Mouse (Mus musculus) neural tube, embryonic 11.5 days (tissue): ENCODE results near the gene Itpa. TPM values are rescaled to one million over a fixed set of nuclear protein-coding genes. Genes with fewer than 3 reads are reported as not detected.

Experiments
- ATAC-seq: fragments of 200-750 bp; cut with Nextera tagmentation; 2 replicates; pipeline ENCODE4 v1.8.0; 2017; ENCODE audit warnings: moderate number of reproducible peaks, mild to moderate bottlenecking, moderate TSS enrichment, moderate library complexity; ENCODE audit not compliant: insufficient read depth, low FRiP score, low TSS enrichment
- DNase-seq: peaks from one replicate; pipeline ENCODE4 v3.0.0-alpha.2; 2015; ENCODE audit warnings: low spot score
- H3K27ac ChIP-seq: fragments of 300-500 bp; sonication (generic); 2 replicates; pipeline ENCODE4 v1.5.1; 2014; ENCODE audit warnings: low read depth, mild to moderate bottlenecking, low read length
- H3K27me3 ChIP-seq: fragments of 300-500 bp; sonication (generic); 2 replicates; pipeline ENCODE4 v1.6.1; 2014; ENCODE audit warnings: mild to moderate bottlenecking, low read length, mixed read lengths; ENCODE audit not compliant: control insufficient read depth, insufficient read depth
- H3K36me3 ChIP-seq: fragments of 300-500 bp; sonication (generic); 2 replicates; pipeline ENCODE4 v1.6.1; 2014; ENCODE audit warnings: mild to moderate bottlenecking, low read length, moderate library complexity, mixed read lengths; ENCODE audit not compliant: control insufficient read depth, insufficient read depth
- H3K4me1 ChIP-seq: fragments of 300-500 bp; sonication (generic); 2 replicates; pipeline ENCODE4 v1.6.1; 2014; ENCODE audit warnings: low read length, mixed read lengths; ENCODE audit not compliant: control insufficient read depth, insufficient read depth
- H3K4me2 ChIP-seq: fragments of 300-500 bp; sonication (generic); 2 replicates; pipeline ENCODE4 v1.6.1; 2014; ENCODE audit warnings: low read depth, mild to moderate bottlenecking, moderate library complexity
- H3K4me3 ChIP-seq: fragments of 300-500 bp; sonication (generic); 2 replicates; pipeline ENCODE4 v1.5.1; 2014; ENCODE audit warnings: low read depth, low read length
- H3K9ac ChIP-seq: fragments of 300-500 bp; sonication (generic); 2 replicates; pipeline ENCODE4 v1.6.1; 2014; ENCODE audit warnings: mild to moderate bottlenecking, low read length
- H3K9me3 ChIP-seq: fragments of 300-500 bp; sonication (generic); 2 replicates; pipeline ENCODE4 v1.6.1; 2016; ENCODE audit warnings: low read length; ENCODE audit not compliant: control insufficient read depth
- WGBS: fragments of 180-500 bp; shearing (Covaris S2); extraction: QIAGEN DNeasy Blood & Tissue Kit; methylation state at CpG from one replicate; pipeline ENCODE4 v1.1.7; 2014; 5-methylcytosine and 5-hydroxymethylcytosine counted together
- polyA plus RNA-seq: library from polyadenylated mRNA; unstranded; fragments of >200 nt; fragmentation: Nextera tagmentation; extraction: Ambion mirVana; gene quantifications from 2 replicates; pipeline ENCODE4 v1.2.1, GENCODE M21; 2014

Itpa gene
- polyA plus RNA-seq, 1 experiment from 2014 or later = 144 TPM

DNA sequence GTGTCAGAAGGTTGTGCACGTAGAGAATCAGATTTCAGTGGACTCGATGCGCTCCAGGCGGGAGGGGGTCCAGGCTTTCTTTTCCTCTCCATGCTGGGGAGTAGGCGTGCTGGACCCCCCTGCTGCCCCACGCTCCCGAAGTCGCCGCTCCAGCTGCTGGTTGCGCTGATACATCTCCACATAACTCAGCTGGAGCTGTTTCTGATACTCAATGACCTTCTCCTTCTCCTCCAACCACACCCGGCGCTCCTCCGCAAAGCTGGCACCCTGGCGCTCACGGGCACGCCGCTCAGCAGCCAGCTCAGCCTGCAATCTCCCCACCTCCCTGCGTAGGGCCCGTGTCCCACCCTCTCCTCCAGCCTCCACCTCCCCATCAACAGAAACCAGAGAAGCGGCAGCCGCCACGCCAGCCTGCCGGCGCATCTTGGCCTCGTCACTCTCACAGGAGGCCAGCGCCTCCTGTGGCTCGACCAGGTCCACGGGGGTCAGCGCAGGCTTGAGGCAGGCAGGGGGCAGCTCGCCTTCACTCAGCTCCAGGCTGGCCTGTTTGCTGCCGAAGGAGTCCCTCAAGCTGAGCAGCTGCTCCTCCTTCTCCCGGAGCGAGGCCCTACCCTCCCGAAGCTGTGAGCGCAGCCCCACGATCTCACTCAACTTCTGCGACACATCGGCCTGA lies 32.5 kb upstream of the Itpa start:
- Histone ChIP-seq H3K27me3 (peaks cover 49% of the 10 kb centered on the region), H3K4me1 (peaks cover 15% of the 10 kb centered on the region), H3K9me3 (no peaks in the 10 kb centered on the region), H3K4me2 (peak overlapping the region; percentile 50), H3K27ac (no peak overlapping the region), H3K36me3 (no peaks in the 10 kb centered on the region), H3K9ac (peak overlapping the region; percentile 47), H3K4me3 (peak overlapping the region; percentile 20)
- WGBS = under 1% methylated on average over 38 of the region's 38 CpGs
- no peak; the same call in 1 of the 2 replicates for ATAC-seq
- peak; percentile 52 for DNase-seq

DNA sequence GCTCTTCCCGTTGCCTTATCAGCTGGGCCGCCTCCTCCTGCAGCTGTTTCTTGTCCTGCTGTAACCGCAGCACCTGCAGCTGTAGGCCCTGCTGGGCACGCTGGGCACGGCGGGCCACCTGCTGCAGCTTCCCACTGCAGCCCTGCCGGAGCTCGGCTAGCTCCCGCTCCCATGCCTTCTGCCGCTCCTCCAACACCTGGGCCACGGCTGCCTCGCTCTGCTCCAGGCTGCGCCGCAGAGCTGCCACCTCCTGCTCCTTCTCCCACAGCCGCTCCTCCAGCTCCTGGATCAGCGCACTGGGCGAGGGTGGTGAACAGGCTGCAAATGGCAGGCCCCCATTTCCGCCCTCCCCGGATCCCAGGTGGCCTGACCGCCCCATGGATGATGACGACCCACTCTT lies 31.6 kb upstream of the Itpa start:
- Histone ChIP-seq H3K9me3 (no peaks in the 10 kb centered on the region), H3K4me1 (peaks cover 15% of the 10 kb centered on the region), H3K4me3 (no peak overlapping the region), H3K27me3 (peaks cover 49% of the 10 kb centered on the region), H3K36me3 (no peaks in the 10 kb centered on the region), H3K27ac (no peak overlapping the region), H3K4me2 (no peak overlapping the region), H3K9ac (no peak overlapping the region)
- WGBS = 5% methylated on average over 21 of the region's 21 CpGs
- DNase-seq (no peak), ATAC-seq (no peak)

DNA sequence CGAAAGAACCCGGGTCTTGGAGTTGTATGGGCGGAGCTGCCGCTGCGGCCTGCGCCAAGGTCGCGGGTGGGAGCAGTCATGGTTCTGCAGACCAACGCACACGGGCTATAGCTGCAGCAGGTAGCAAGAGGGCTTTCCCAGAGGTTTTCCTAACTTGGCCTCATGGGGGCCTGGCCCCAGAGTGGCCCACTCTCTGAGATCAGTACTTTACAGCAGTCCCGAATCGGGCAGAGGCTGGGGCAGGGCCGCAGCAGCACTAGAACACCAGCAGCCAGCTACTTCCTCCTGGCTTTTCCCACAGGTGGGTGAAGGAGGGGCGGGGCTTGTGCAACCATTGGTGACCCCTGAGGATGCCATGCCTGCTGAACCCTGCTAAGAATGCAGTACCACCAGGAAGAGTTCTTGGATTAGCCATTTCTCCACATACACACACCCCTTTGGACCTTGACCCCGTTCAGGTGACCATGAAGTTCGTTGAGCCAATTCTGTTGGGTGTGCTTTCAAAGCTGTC lies 29.3 kb upstream of the Itpa start:
- no peaks in the 10 kb centered on the region for H3K36me3 ChIP-seq
- no peak overlapping the region for H3K27ac ChIP-seq
- DNase-seq (no peak), ATAC-seq (no peak)
- H3K4me1 ChIP-seq = peaks cover 20% of the 10 kb centered on the region
- no peak overlapping the region for H3K4me2 ChIP-seq
- peaks cover 49% of the 10 kb centered on the region for H3K27me3 ChIP-seq
- no peak overlapping the region for H3K4me3 ChIP-seq
- WGBS = 28% methylated on average over 16 of the region's 16 CpGs
- no peaks in the 10 kb centered on the region for H3K9me3 ChIP-seq
- no peak overlapping the region for H3K9ac ChIP-seq

DNA sequence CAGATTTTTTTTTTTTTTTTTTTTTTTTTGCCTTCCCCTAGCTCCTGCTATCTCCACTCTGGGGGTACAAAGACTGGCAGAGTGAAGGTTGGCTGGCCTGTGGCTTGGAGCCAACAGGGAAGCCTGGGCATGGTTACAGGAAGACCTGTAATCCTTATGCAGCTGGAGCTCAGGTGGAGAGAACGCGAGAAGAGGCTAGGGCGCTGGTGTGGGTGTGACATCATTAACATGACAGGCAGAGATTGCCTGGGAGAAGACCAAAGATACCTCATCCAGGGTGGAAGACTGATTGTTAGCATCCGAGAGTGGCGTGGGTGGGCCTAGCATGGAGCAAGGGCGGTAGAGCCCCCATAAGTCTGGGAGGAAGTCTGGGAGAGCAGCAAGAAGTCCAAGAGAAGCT lies 28.1 kb upstream of the Itpa start:
- Histone ChIP-seq H3K9ac (no peak overlapping the region), H3K4me1 (peaks cover 17% of the 10 kb centered on the region), H3K27ac (no peak overlapping the region), H3K36me3 (no peaks in the 10 kb centered on the region), H3K4me2 (no peak overlapping the region), H3K27me3 (peaks cover 44% of the 10 kb centered on the region), H3K9me3 (no peaks in the 10 kb centered on the region), H3K4me3 (no peak overlapping the region)
- DNase-seq = no peak
- whole genome bisulfite sequencing = 71% methylated on average over 6 of the region's 6 CpGs
- ATAC-seq = no peak

DNA sequence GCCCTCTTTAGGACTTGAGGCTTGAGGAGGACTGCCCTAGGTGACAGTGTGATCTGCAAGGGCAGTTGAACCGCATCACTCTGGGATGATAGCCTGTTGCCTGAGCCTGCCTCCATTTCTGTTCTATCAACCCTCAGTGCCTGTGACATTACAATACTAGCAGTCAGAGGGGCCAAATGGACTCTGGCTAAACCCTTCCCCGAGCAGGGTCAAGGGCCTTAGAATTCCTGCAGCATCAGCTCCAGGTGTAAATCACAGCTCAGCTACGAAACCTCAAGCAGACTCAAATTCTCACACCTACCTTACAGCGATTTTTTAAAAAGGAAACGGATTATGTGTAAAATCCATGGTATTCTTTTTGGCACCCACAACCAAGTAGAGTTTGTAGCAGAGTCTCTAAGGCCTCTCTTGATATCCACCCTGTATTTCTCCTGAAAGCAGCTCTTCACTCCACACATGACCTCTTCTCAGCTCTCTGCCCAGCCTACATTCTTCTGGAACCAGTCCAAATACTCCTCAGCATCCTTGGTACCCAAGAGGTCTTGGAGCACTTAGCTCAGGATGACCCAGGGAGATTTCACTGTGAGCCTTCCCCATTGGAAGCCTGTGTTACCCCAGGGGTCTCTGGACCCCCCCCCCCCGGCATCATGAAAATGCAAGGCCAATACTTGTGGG lies 25.9 kb upstream of the Itpa start:
- 58% methylated on average over 6 of the region's 6 CpGs for WGBS
- DNase-seq = no peak
- H3K27me3 ChIP-seq = peaks cover 22% of the 10 kb centered on the region
- H3K9me3 ChIP-seq = no peaks in the 10 kb centered on the region
- H3K4me2 ChIP-seq = peak overlapping the region; percentile 97
- peaks cover 4% of the 10 kb centered on the region; the same call in 1 of the 2 replicates for H3K4me1 ChIP-seq
- peak overlapping the region; percentile 65; the same call in 1 of the 2 replicates for H3K4me3 ChIP-seq
- no peak overlapping the region for H3K9ac ChIP-seq
- no peaks in the 10 kb centered on the region for H3K36me3 ChIP-seq
- ATAC-seq = no peak
- H3K27ac ChIP-seq = no peak overlapping the region

DNA sequence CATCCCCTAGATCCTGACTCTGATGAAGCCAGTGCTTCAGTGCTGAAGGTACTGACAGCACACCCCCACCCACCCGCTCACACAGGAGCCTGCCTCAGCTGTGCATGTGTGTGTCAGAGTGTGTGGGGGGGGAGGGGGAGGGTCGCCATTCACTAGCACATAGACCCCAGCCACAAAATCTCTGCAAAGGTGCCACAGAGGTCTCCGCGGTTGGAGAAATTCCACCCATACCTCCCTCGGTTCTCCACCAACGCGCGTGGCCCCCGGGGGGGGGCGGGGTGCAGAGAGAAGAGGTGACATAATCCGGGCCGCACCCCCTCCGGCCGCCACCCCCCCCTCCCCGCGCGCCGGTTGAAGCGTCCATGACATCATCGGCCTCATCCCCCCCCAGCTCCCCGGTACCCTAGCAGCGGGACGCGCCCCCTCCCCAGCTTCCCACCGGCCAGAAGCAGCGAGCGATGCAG lies 25.2 kb upstream of the Itpa start:
- H3K27ac ChIP-seq = no peak overlapping the region
- peak; percentile 27 for DNase-seq
- WGBS = under 1% methylated on average over 18 of the region's 27 CpGs

DNA sequence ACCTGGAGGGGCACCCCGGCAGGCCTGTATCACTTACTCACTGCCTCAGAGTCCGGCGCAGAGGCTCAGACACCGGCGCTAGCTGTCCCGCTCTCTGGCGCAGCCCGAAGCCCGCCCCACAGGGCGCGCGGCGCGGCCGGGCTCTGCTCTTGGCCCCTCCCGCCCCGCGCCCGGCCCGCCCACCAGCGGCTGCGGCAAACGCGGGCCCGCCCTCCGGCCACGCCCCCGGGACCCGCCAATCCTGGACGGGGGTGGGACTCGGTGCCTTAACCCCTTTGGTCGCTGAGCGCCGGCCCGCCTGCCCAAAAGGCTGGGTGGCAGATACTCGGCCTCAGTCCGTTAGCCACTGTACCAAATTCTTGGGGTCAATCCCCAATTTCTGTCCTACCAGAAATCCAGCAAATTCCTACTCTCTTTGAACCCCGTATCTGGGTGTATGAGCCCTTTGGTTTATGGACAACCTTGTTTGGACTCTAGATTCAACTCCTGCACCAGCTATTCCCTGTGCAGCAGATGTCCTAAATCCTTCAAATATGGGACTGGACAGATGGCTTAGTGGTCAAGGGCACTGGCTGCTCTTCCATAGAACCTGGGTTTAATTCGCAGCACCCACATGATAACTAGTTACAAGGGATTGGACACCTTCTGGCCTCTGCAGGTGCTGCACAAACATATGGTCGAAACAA lies 24.6 kb upstream of the Itpa start, which contains the start of gene Lzts3:
TSS of gene Lzts3 (minus strand) at position 120 of the 686 bp plus-strand sequence.
- H3K9me3 ChIP-seq = no peaks in the 10 kb centered on the region
- 3% methylated on average over 40 of the region's 40 CpGs for WGBS
- peak; percentile 95 for DNase-seq
- no peak within 1 kb of the TSS for H3K27ac ChIP-seq
- ATAC-seq = peak; percentile 93
- no peaks in the 10 kb centered on the region for H3K36me3 ChIP-seq
- H3K4me3 ChIP-seq = peak within 1 kb of the TSS; percentile 65
- peak within 1 kb of the TSS; percentile 97 for H3K4me2 ChIP-seq
- H3K4me1 ChIP-seq = peaks cover 4% of the 10 kb centered on the region; the same call in 1 of the 2 replicates
- peak within 1 kb of the TSS; percentile 72 for H3K9ac ChIP-seq
- peaks cover 10% of the 10 kb centered on the region for H3K27me3 ChIP-seq

More for the DNA sequence above, 25.2 kb upstream of the Itpa start:
- peaks cover 4% of the 10 kb centered on the region; the same call in 1 of the 2 replicates for H3K4me1 ChIP-seq
- peak overlapping the region; percentile 65 for H3K4me3 ChIP-seq
- no peaks in the 10 kb centered on the region for H3K36me3 ChIP-seq
- H3K27me3 ChIP-seq = peaks cover 16% of the 10 kb centered on the region
- peak; percentile 66 for ATAC-seq
- no peaks in the 10 kb centered on the region for H3K9me3 ChIP-seq
- H3K9ac ChIP-seq = peak overlapping the region; percentile 72
- H3K4me2 ChIP-seq = peak overlapping the region; percentile 97

DNA sequence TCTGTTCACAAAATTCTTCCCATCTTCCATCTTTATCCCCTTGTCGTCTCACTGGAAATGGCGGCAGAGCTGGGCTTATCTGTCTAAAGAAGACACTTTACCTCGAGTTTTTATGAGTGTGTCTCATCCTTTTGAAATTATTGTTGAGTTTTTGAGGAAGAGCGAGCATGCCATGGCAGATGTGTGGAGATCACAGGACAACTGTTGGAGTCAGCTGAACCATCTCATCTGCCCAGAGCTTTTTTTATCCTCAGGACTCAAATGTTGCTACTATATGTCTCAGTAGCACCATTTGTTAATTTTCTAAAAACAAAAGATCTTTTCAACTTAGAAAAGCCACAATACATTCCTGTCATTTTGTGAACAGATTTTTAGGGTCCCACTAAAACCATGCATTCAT lies 22.2 kb upstream of the Itpa start:
- Histone ChIP-seq H3K9me3 (no peaks in the 10 kb centered on the region), H3K36me3 (no peaks in the 10 kb centered on the region), H3K27ac (no peak overlapping the region), H3K9ac (no peak overlapping the region), H3K4me3 (no peak overlapping the region), H3K4me1 (peaks cover 4% of the 10 kb centered on the region; the same call in 1 of the 2 replicates), H3K27me3 (no peaks in the 10 kb centered on the region), H3K4me2 (no peak overlapping the region)
- 83% methylated on average over 4 of the region's 4 CpGs for WGBS
- DNase-seq (no peak), ATAC-seq (no peak)
